Mouse (Mus musculus) layer of hippocampus, postnatal 10 days (tissue): Measurements from ENCODE around the gene Rfx3. TPM values are rescaled to one million over a fixed set of nuclear protein-coding genes. Genes with fewer than 3 reads are reported as not detected.

Experiments
- DNase-seq, 2 experiments: peaks; one replicate each; pipeline ENCODE4 v3.0.0; 2021; ENCODE audit warnings: low spot score in 2 of 2
- total RNA-seq, 2 experiments: library from RNA; stranded (reverse); gene quantifications; 2 replicates each; pipeline ENCODE4 v1.2.3; 2021

The Rfx3 gene
- total RNA-seq, 2 experiments from 2014 or later: 83.1 to 91.1 TPM

GRCm38 (mm10) chr19:27738908-27739307, 272.1 kb downstream of the Rfx3 start:
- DNase-seq: no peak

GRCm38 (mm10) chr19:27736571-27736970, 274.4 kb downstream of the Rfx3 start:
- no peak for DNase-seq

- no peak for DNase-seq
These were observed 292.0 kb downstream of the Rfx3 start for GRCm38 (mm10) chr19:27718931-27719330.

- DNase-seq: no peak
These were observed 294.7 kb downstream of the Rfx3 start for GRCm38 (mm10) chr19:27716274-27716673.
